Mouse (Mus musculus) cerebellum, adult 9-11 months (tissue): ENCODE data around the gene Samm50.

ENCODE experiments used
- DNase-seq: peaks from one replicate; pipeline ENCODE4 v3.0.0; 2022

Samm50 gene

DNA sequence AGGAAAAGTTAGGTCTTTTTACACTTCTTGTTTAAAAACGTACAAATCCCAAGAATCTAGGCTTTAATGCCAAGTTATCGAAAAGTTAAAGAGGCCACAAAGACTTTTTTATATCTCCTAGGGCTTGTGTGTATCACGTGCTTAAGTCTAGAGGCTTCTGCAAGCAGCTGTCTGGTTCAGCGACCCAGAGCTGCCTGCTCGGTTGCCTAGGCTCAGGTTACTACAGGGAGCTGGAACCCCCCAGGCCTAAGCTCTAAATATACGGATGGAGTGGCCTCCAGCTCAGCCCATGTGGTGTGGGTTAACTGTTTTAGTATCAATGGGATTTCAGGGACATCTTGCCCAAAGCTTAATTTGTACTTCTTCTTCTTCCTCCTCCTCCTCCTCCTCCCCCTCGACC, 49.5 kb downstream of the Samm50 start:
- DNase-seq = no peak

DNA sequence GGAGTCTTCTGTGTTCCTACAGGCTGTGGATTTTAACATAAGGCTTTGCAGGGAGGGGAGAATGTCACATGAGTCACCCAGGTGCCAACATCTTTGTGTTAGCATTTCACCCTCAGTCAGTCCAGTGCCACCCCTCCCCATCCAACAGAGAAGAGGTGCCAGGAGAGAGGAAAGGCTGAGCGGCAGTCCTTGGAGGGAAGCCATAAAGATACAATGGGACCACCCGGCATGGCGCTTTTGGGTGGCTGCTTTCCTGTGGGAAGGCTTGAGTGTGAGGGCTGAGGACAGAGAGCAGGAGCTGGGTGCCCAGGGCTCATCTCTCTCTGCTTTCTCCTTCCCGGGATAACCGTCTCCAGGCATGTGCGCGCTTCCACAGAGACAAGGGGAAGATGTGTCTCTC, 53.1 kb downstream of the Samm50 start:
- DNase-seq = no peak

DNA sequence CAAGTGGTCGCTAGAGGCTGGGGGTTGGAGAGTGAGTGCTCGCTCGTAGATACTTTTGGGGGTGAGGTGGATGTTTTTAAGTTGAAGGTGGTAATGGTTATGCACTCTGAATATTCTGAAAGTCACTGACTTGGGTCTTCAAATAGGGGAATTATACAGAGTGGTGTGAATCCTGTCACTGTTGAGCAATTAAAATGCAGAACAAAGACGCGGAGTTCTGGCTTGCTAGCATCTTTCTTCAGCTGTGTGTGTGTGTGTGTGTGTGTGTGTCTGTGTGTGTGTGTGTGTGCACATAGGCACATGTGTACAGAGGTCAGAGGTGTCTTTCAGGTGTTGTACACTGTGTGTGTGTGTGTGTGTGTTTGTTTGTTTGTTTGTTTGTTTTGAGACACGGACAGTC, 54.2 kb downstream of the Samm50 start:
- DNase-seq = no peak

DNA sequence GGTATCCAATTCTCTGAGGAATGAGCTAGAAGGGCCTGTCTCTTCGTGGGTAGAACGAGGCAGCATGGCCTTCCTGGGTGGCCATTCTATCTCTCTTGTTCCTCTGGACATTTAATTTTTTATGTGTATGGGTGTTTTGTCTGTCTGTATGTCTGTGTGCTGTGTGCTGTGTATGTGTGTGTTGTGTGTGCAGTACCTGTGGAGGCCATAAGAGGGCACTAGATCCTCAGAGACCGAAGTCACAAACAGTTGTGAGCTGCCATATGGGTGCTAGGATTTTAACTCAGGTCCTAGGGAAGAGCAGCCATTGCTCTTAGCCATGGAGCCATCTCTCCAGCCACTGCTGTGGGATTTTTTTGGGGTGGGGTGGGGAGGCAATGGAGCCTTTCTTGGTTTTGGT, 55.3 kb downstream of the Samm50 start:
- no peak for DNase-seq

DNA sequence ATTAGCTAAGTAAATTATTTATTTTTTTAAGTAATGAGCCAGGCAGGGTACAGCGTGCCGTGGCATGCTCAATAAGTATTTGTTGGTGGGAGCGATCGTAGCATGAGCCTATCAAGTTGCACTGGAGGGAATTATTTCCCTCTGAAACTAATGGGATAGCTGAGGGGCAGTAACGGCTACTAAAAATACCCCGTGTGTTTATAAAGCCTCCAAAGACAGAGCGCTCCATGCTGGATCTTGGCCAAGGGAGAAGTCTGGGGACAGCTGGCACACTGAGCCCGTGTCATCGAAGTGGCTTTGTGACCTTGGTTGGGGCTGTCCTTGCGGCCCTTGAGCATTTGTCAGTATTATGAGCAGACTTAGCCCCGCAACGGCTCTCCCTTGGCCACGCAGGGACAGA, 59.2 kb downstream of the Samm50 start:
- peak; percentile 56 for DNase-seq

DNA sequence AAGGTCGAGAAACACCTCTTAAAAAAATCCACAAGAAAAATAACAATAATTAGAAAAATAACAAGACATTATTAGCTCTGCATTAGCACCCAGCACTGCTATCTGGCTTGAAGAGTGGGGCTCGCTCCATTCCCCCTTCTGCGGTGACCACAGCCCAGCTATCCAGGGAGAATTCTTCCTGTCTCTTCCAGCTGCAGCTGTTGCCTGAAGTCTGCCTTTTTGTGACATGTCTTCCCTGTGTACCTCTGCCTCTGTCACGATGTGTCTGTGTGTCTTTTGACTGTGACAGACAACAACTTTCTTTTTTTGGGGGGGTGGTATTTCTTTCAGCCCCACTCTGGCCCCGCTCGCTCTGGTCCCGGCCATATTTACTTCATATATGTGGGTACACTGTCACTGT, 60.6 kb downstream of the Samm50 start:
- no peak for DNase-seq

DNA sequence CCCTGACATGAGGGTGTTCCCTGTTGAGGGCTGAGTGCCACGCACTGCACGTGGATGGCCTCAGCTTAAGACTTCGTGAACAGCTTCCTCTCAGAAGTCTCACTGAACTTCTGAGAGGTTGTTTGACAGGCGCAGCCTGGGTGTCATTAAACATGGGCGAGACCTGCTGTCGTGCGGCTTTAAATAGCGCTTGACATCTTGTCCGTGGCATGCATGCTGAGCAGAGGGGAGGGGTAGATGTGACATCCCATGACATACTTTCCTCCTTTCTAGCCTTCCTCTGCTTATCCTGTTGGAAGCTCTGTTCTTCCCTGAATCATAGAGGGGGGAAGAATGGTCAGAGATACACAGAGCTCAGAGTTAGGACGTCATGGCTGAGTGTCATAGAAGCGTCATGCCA, 61.7 kb downstream of the Samm50 start:
- DNase-seq = peak; percentile 71

DNA sequence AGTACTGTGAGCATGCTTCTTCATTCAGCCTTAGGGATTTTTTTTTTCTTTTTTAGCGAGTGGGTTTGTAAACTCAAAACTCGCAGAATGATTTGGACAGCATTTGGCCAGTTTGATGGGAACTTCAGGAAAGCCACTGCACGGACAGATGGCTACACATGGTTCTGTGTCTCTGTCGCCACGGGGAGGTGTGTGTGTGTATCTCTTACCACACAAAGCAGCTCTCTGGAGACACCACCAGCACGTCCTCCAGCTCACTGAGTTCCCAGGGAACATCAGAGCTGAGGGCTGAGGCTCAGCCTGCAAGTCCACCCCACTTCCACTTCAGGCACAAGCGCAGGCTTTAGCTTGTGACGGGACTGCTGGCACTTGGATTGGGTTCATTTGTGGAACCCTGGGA, 62.3 kb downstream of the Samm50 start:
- no peak for DNase-seq

DNA sequence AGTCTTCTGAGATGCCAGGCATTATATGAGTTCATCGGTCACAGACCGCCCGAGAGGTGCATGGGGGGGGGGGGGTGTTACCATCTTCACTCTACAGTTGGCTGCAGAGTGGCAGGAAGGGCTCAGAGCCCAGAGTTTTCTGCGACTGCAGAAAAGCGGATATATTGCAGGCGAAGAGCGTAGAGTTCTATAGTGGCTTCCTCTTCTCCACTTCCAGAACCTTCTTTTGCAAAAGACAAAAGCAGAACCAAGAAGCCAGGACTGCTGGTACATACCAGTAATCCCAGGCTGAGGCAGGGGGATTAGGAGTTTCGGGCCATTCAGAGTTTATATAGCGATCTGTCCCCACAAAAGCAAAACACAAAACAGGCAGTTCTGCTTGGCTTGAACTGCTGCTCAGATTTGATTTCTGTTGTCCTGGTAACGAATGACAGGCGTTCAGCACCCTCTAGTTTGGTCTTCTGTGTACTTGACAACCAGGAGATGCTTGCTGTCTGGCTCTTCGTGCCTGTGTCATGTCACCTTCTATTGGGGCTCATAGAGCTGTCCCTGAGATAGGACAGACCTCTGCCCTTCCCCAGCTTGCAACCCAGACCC, 64.3 kb downstream of the Samm50 start:
- DNase-seq = no peak

DNA sequence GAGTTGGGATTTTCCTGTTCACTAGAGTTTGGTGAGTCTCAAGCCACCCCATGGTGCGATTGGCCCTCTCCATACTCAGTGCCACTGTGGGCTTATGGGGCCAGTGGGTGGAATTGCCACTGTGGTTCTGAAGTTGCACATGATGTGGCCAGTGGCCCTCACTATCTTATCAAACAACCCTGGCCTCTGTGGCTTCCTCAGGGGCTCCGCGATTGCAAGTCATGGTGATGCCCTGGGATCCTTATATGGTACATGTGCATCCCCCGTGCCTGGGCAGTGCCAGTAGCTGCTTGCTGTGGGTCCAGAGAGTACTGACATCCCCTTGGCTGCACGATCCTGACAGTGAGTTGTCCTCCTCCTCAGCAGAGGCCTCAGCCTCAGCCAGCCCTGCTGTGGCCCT, 64.8 kb downstream of the Samm50 start:
- DNase-seq = no peak

DNA sequence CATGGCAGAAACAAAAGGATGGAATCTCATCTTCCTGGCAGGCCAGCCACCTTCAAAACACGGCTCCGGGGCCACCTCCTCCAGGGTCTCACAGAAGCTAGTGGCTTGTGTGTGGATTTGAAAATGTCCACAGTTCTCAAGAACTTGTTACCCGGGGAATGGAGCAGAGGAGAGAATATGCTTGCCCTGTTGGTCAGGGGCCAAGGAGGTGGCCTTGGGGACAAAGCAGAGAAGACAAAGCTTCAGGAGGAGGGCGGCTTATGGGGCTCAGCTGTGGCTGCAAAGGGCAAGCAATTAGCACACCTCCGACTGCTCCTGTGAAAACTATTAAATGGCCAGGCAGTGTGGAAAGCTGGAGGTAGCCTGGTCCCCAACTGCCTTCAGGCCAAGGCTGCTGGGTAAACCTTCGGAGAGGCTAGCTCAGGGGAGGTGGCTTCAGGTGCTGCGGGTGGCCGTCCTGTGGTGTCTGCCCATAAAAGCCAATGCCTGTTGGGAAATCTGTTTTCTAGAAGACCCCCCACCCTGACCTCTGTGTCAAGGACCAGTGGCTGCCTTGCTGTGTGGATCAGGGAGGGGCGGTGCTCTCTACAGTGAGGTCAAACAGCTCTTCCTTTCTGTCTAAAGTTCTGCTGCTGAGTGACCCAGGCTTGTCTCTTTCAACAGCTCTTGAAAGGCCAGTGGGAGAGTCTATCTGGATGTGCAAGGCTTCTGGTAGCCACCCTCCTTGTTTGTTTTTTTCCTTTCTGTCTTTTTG, 66.7 kb downstream of the Samm50 start:
- no peak for DNase-seq

DNA sequence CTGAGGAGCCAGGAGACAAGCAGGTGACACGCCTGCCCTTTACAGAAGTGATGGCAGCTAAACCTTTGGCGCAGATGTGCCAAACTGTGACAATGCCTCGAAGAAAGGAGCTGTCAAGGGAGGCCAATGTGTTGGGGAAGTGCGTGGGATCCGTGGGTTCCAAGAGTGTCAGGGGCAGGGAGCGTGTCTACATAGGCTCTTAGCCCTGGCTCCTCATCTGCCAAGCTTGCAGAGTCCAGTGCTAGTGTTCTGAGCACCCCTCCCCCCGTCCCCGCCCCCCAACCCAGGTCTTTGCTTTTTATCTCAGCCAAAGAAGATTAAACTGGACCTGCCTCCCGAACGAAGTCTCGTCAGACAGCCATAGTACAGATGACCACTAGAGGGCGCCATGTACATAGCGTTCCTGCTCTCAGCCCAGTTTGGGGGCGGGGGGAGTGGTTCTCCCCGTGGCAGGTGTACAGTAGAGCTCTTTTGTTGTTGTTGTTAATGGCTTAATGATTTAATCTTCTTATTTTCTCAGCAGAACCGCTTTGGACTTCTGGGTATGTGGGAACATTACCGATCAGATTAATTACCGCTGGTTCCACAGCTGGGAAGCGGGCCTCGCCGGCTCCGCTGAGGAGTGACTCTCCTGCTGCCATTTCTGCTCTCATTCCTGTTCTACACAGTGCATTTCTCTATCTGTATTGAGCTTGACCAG, 68.2 kb downstream of the Samm50 start:
- peak; percentile 67 for DNase-seq

DNA sequence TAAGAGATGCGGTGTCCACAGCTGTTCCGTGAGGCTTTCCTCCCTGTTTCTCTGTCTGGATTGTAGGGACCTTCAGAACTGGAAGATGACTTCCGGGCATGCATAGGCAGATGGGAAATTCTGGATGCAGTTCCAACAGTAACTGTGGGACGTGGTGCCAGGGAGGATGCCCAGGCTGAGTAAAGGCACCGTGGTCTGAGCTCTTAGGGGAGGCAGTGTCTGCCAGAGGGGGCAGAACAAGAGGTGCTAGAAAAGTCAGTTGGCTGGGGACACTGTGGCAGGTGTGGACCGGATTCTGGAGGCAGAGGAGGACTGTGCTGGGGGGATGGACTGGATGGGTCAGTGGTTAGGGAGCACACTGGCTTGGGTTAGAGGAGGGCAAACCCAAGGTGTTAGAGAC, 70.6 kb downstream of the Samm50 start:
- DNase-seq = no peak

DNA sequence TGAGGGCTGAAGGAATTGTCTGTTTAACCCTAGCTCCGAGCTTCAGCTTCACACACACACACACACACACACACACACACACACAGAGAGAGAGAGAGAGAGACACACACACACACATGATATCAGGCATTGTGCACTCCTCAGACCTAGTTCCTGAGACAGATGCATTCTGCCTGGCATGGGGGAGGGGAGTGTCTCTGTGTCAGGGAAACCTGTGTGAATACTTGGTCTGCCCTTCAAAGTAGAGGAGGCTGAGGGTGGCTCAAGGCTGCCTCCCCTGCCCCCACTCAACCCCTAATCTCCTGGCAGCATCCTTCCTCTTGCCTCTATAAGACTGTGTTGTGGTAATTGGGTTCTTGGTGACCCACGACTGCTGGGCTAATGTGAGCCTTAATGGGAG, 71.5 kb downstream of the Samm50 start:
- no peak for DNase-seq

DNA sequence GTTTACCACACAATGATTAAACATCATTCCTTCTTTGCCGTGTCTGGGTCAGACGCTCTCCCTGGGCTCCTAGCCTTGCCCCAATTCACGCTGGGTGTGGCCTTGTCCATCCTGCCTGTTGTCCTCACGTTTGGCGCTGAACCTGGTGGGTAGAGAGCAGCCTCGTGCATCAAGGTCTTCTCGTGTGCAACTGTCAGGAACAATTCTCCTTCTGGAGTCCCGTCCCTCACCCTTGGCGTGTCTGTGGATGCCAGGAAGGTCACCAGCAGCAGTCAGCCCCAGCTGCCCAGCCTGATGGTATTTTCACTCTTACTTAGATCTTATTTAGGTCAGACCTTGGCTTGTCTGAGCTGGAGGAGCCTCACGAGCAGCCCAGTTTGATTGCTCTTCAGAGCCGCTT, 73.1 kb downstream of the Samm50 start:
- no peak for DNase-seq

DNA sequence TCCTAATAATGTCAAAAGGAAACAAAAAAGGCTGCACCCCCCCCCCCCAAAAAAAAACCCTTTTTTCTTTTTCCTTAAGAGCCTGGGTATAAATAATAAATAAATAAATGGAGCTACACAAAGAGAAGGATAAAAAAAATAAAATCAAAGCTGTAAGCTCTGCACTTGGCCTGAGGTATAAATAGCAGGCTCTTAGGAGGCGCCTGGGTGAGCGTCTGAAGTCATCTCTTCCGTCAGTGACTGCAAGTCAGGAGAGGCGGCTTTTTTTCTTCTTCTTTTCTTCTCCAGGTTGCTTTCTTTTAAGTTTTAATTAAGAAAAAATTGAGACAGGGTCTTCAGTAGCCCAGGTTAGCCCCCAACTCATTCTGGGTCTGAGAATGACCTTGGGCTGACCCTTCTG, 74.2 kb downstream of the Samm50 start:
- DNase-seq = no peak
